Mouse (Mus musculus): Measurements from ENCODE around the gene Nhlh2. TPM values are rescaled to one million over a fixed set of nuclear protein-coding genes. Genes with fewer than 3 reads are reported as not detected.

Nhlh2 gene
- total and polyA plus RNA-seq, 2 experiments from 2014 or later, result 14.6 to 19.0 TPM

DNA sequence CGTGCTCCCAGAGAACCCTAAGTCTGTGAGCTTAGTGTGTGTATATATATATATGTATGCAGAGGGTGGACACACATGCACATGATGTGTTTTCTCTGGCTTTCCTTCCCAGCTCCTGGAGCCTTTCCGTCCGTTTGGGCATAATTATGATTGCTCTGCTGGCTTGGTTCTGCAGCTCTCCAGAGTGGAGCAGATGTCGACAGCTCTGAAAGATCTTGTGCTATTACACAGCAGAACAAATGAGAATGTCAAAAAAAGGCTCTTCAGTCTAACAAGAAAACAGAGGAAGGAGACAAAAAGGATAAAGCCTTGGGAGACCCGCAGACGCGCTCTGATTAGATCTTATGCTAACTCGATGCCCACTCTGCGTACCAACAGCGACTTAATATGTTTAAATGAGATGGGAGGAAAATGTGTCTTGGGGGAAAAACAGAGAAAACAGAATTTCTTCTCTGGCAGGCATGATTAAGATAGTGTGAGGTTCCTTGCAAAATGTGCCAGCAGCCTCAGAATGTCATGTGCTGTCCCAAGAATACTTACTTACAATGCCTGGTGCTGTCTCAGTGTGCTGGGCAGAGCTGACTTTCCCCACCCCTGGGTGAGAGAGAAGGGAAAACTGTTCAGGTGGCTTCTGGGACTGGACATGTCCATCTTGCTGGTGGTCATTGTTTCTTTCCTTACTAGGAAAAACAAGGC lies 31.4 kb upstream of the Nhlh2 start:
- no peak overlapping the region for H3K9ac ChIP-seq
- H3K27ac ChIP-seq (ENCODE audit: low read depth, low read length), result 0 out of 2 replicates have a peak overlapping the region, but pooled peaks have one; percentile 0
- H3K27me3 ChIP-seq (ENCODE audit: insufficient read depth, low read length), result no peaks in the 10 kb centered on the region
- peak; percentile 77 for ATAC-seq
- no peak overlapping the region for H3K4me2 ChIP-seq (ENCODE audit: low read depth)
- no peaks in the 10 kb centered on the region for H3K36me3 ChIP-seq (ENCODE audit: insufficient read depth)
- WGBS, result 41% methylated on average over 10 of the region's 10 CpGs
- H3K4me3 ChIP-seq (ENCODE audit: low read depth, low read length), result no peak overlapping the region
- H3K9me3 ChIP-seq (ENCODE audit: low read length), result no peaks in the 10 kb centered on the region
- TF ChIP-seq CTCF (IDR thresholded peaks at IDR 0.05; ENCODE audit: low read depth), result no peak
- DNase-seq, result no peak
- no peaks in the 10 kb centered on the region for H3K4me1 ChIP-seq (ENCODE audit: insufficient read depth)

GRCm38 (mm10) chr3:101983917-101984316 lies 26.0 kb upstream of the Nhlh2 start:
- TF ChIP-seq CTCF (IDR thresholded peaks at IDR 0.05; ENCODE audit: low read depth), result no peak
- no peak for ATAC-seq
- 60% methylated on average over 4 of the region's 4 CpGs for WGBS

DNA sequence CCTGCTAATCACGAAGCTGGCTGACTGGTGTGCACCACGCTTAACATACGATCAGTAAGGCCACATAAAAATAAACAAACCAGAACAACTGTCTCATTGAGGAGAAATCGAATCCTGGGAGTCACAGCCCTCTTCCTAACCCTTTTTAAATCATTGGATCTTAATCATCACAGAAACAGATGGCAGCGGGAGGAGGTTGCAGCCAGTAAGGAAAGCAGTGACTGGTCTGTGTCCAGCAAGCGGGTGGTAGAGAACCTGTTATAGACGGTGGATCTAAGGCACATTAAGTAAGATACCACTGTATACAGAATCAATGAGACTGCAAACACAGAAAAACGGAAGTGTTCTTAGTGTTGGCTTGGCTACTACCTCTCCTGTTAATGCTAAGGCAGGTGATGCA lies 24.2 kb upstream of the Nhlh2 start:
- ATAC-seq, result no peak
- Histone ChIP-seq H3K4me3 (ENCODE audit: low read depth, low read length) (no peak overlapping the region), H3K36me3 (ENCODE audit: insufficient read depth) (no peaks in the 10 kb centered on the region), H3K9me3 (ENCODE audit: low read length) (no peaks in the 10 kb centered on the region), H3K4me1 (ENCODE audit: insufficient read depth) (no peaks in the 10 kb centered on the region), H3K4me2 (ENCODE audit: low read depth) (no peak overlapping the region), H3K27ac (ENCODE audit: low read depth, low read length) (no peak overlapping the region), H3K9ac (no peak overlapping the region), H3K27me3 (ENCODE audit: insufficient read depth, low read length) (no peaks in the 10 kb centered on the region)
- no peak for DNase-seq
- no peak for TF ChIP-seq CTCF (IDR thresholded peaks at IDR 0.05; ENCODE audit: low read depth)
- WGBS, result 72% methylated on average over 8 of the region's 8 CpGs

More at GRCm38 (mm10) chr3:101983917-101984316, 26.0 kb upstream of the Nhlh2 start:
- Histone ChIP-seq H3K4me2 (ENCODE audit: low read depth) (no peak overlapping the region), H3K9ac (no peak overlapping the region), H3K4me1 (ENCODE audit: insufficient read depth) (no peaks in the 10 kb centered on the region), H3K27me3 (ENCODE audit: insufficient read depth, low read length) (no peaks in the 10 kb centered on the region), H3K36me3 (ENCODE audit: insufficient read depth) (no peaks in the 10 kb centered on the region), H3K4me3 (ENCODE audit: low read depth, low read length) (no peak overlapping the region), H3K9me3 (ENCODE audit: low read length) (no peaks in the 10 kb centered on the region), H3K27ac (ENCODE audit: low read depth, low read length) (no peak overlapping the region)
- DNase-seq, result no peak

DNA sequence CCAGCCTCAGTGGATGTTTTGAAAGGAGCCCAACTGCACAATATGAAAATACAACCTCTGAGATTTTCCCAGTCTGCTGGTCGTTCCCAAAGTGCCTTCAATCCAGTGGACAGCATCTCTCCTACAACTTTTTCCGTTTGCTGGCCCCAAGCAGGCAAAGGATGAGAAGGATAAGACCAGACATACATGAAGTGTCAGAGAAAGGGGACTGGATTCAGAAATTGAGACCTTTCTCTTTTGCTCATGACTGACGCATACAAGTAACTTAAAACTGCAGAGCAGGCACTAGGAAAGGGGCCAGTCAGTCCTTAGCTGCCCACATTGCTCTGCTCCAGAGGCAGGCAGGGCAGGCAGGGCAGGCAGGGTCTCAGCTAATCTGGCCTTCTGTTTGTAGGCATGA lies 19.7 kb upstream of the Nhlh2 start:
- Histone ChIP-seq H3K9me3 (ENCODE audit: low read length) (no peaks in the 10 kb centered on the region), H3K27ac (ENCODE audit: low read depth, low read length) (no peak overlapping the region), H3K4me1 (ENCODE audit: insufficient read depth) (no peaks in the 10 kb centered on the region), H3K4me3 (ENCODE audit: low read depth, low read length) (no peak overlapping the region), H3K4me2 (ENCODE audit: low read depth) (no peak overlapping the region), H3K9ac (no peak overlapping the region), H3K36me3 (ENCODE audit: insufficient read depth) (no peaks in the 10 kb centered on the region), H3K27me3 (ENCODE audit: insufficient read depth, low read length) (no peaks in the 10 kb centered on the region)
- no peak for TF ChIP-seq CTCF (IDR thresholded peaks at IDR 0.05; ENCODE audit: low read depth)
- DNase-seq (no peak), ATAC-seq (no peak)
- 65% methylated on average over 3 of the region's 3 CpGs for WGBS

DNA sequence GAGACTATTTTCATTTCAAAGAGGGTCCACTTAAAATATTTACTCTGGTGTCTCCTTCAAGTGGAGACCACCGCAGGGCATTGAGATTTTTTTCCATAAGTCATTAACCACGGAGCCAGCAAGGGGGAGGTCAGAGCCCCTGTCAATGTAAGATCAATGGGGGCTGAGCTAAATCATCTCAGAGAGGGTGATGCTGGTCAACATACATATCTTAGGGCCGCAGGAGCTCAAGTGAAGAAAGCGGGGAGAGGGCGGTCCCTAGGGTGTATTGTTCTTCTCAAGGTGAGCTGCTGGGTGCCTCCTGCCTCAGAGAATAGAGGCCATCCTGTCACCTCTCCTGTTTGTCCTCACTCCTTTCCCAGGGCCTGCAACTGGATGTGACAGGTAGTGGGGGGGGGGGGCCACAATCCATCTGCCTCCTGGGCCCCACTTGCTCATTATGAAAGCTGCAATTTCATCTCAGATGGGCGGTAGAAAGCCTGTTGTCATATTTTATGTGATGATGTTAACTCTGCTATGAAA lies 18.8 kb upstream of the Nhlh2 start:
- Histone ChIP-seq H3K4me1 (ENCODE audit: insufficient read depth) (no peaks in the 10 kb centered on the region), H3K9me3 (ENCODE audit: low read length) (no peaks in the 10 kb centered on the region), H3K27ac (ENCODE audit: low read depth, low read length) (no peak overlapping the region), H3K27me3 (ENCODE audit: insufficient read depth, low read length) (no peaks in the 10 kb centered on the region), H3K36me3 (ENCODE audit: insufficient read depth) (no peaks in the 10 kb centered on the region), H3K4me3 (ENCODE audit: low read depth, low read length) (no peak overlapping the region), H3K9ac (no peak overlapping the region), H3K4me2 (ENCODE audit: low read depth) (no peak overlapping the region)
- TF ChIP-seq CTCF (IDR thresholded peaks at IDR 0.05; ENCODE audit: low read depth), result no peak
- 64% methylated on average over 6 of the region's 6 CpGs for WGBS
- no peak for ATAC-seq
- no peak for DNase-seq

DNA sequence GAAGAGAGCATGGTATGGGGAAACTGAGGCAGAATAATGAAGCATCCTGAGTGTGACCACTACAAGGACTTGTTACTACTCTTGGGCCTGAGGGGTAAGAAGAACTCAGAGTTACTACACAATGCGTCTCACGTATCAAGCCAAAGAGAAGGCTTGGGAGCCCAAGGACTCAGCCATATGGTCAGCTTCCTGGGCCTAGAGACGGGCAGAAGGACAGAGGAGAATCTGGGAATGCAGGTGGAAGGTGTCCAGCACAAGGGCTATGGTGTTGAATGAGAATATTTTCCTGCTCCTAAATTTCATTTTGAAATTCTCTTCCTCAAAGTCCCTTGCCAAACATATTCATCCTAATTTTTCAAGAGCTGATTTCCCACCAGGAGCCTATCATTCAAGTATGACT lies 12.0 kb upstream of the Nhlh2 start:
- no peak overlapping the region for H3K9ac ChIP-seq
- no peaks in the 10 kb centered on the region for H3K9me3 ChIP-seq (ENCODE audit: low read length)
- 91% methylated on average over 3 of the region's 3 CpGs for WGBS
- no peak for DNase-seq
- H3K4me3 ChIP-seq (ENCODE audit: low read depth, low read length), result no peak overlapping the region
- no peaks in the 10 kb centered on the region for H3K27me3 ChIP-seq (ENCODE audit: insufficient read depth, low read length)
- H3K27ac ChIP-seq (ENCODE audit: low read depth, low read length), result no peak overlapping the region
- no peak overlapping the region for H3K4me2 ChIP-seq (ENCODE audit: low read depth)
- no peak for ATAC-seq
- no peak for TF ChIP-seq CTCF (IDR thresholded peaks at IDR 0.05; ENCODE audit: low read depth)
- H3K4me1 ChIP-seq (ENCODE audit: insufficient read depth), result no peaks in the 10 kb centered on the region
- no peaks in the 10 kb centered on the region for H3K36me3 ChIP-seq (ENCODE audit: insufficient read depth)

GRCm38 (mm10) chr3:102010681-102011317 lies 923 bp downstream of the Nhlh2 start:
- DNase-seq (peak; percentile 71), ATAC-seq (no peak)
- Histone ChIP-seq H3K27me3 (ENCODE audit: insufficient read depth, low read length) (peaks cover 24% of the 10 kb centered on the region), H3K9ac (peak overlapping the region; percentile 58; the same call in 1 of the 2 replicates), H3K9me3 (ENCODE audit: low read length) (no peaks in the 10 kb centered on the region), H3K36me3 (ENCODE audit: insufficient read depth) (no peaks in the 10 kb centered on the region), H3K4me2 (ENCODE audit: low read depth) (peak overlapping the region; percentile 61), H3K27ac (ENCODE audit: low read depth, low read length) (peak overlapping the region; percentile 79), H3K4me3 (ENCODE audit: low read depth, low read length) (peak overlapping the region; percentile 39), H3K4me1 (ENCODE audit: insufficient read depth) (peaks cover 10% of the 10 kb centered on the region)
- TF ChIP-seq CTCF (IDR thresholded peaks at IDR 0.05; ENCODE audit: low read depth), result no peak
- WGBS, result 3% methylated on average over 24 of the region's 24 CpGs
